Mouse (Mus musculus) small intestine, adult 2 months (tissue): Measurements from ENCODE around the gene Src. TPM values are rescaled to one million over a fixed set of nuclear protein-coding genes. Genes with fewer than 3 reads are reported as not detected.
A peak's percentile ranks its signal among the peaks of the same experiment; 100 is the strongest.

Source experiments
- H3K27ac ChIP-seq: fragments of 200-500 bp; 2 replicates; pipeline ENCODE4 v1.5.1; 2012; ENCODE audit warnings: low read depth, low read length, control low read depth, inconsistent platforms; ENCODE audit not compliant: insufficient read depth
- H3K27me3 ChIP-seq: fragments of 200-500 bp; 2 replicates; pipeline ENCODE4 v1.6.1; 2012; ENCODE audit warnings: mild to moderate bottlenecking, moderate library complexity, low read length, inconsistent platforms; ENCODE audit not compliant: control insufficient read depth, insufficient read depth
- H3K36me3 ChIP-seq: fragments of 200-500 bp; 2 replicates; pipeline ENCODE4 v1.6.1; 2012; ENCODE audit warnings: mild to moderate bottlenecking, low read length, control low read depth, inconsistent platforms; ENCODE audit not compliant: control insufficient read depth, insufficient read depth
- H3K4me1 ChIP-seq: fragments of 200-500 bp; 2 replicates; pipeline ENCODE4 v1.6.1; 2012; ENCODE audit warnings: low read length, inconsistent platforms, mixed read lengths; ENCODE audit not compliant: control insufficient read depth, insufficient read depth, insufficient read length
- H3K4me3 ChIP-seq: fragments of 200-500 bp; 2 replicates; pipeline ENCODE4 v1.5.1; 2012; ENCODE audit warnings: low read depth, mild to moderate bottlenecking, control low read depth, inconsistent platforms, low read length, moderate library complexity
- CTCF ChIP-seq: fragments of 200-500 bp; IDR thresholded peaks from 2 replicates; pipeline ENCODE4 v1.5.1; 2012; ENCODE audit warnings: low read depth, mild to moderate bottlenecking, control low read depth, inconsistent platforms, low read length, moderate library complexity, mixed read lengths; ENCODE audit not compliant: insufficient replicate concordance, insufficient read length; ENCODE audit errors: extremely low read depth
- POLR2A ChIP-seq: fragments of 200-500 bp; IDR thresholded peaks from 2 replicates; pipeline ENCODE4 v1.6.1; 2012; ENCODE audit warnings: low read depth, mild to moderate bottlenecking, control low read depth, inconsistent platforms, low read length, moderate library complexity
- WGBS: fragments of 180-500 bp; shearing (Covaris S2); methylation state at CpG from one replicate; pipeline ENCODE4 v1.1.7; 2018; 5-methylcytosine and 5-hydroxymethylcytosine counted together
- polyA plus RNA-seq: library from polyadenylated mRNA; depleted of rRNA; stranded (reverse); fragments of >200 nt; gene quantifications from 2 replicates; pipeline ENCODE4 v1.2.3, GENCODE M21; 2012

Gene Src
- polyA plus RNA-seq, 1 experiment, result 161 TPM

- TF ChIP-seq CTCF (peak; percentile 30; the same call in 1 of the 2 replicates), POLR2A (no peak)
- H3K27me3 ChIP-seq, result no peaks in the 10 kb centered on the region; the same call in 1 of the 2 replicates
- WGBS, result 95% methylated on average over 1 of the region's 1 CpGs
- peaks cover 35% of the 10 kb centered on the region for H3K36me3 ChIP-seq
- peaks cover 14% of the 10 kb centered on the region for H3K4me1 ChIP-seq
- H3K27ac ChIP-seq, result no peak overlapping the region
- no peak overlapping the region for H3K4me3 ChIP-seq
Observed at GRCm38 (mm10) chr2:157441363-157441762, 23.1 kb downstream of the Src start.

DNA sequence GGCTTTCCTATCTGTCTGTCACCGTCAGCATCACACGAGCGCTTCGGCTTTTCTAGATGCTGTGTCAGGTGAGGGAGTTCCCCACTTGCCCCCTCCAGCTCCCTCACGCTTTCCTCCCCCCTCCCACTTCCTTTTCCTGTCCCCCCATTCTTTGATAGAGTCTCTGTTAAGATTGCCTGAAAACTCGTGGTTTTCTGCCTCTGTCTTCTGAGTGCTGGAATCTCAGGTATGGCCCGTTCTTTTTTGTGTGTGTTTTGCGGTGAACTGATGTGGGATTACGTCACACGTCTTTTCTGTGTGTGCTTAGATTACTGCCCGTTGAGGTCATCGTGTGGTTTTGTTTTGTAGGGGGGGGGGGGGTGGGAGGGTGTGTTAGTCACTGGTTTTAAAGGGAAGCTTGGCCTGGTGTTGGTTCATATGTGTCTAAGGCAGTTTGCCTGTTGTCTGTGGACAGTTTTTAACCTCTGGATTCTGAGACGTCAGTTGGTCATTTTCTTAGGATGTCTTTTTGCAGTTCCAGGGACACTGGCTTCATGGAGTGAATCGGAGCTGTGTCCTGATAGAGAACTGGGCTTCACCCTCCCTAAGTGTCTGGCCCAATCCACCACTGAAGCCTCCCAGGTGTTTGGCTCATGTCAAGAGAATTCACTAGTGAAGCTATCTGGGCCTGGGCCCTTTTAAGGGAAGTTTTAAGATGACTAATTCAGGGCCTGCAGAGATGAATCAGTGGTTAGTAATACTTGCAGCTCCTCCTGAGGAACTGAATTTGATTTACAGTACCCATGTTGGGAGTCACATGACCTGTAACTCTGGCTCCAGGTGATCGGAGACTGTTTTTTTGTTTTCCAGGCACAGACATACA is 29.3 kb downstream of the Src start:
- TF ChIP-seq CTCF, result no peak
- TF ChIP-seq POLR2A, result no peak
- 63% methylated on average over 15 of the region's 15 CpGs for WGBS
- Histone ChIP-seq H3K4me1 (peaks cover 9% of the 10 kb centered on the region), H3K27me3 (no peaks in the 10 kb centered on the region), H3K27ac (no peak overlapping the region), H3K4me3 (no peak overlapping the region), H3K36me3 (peaks cover 11% of the 10 kb centered on the region)

DNA sequence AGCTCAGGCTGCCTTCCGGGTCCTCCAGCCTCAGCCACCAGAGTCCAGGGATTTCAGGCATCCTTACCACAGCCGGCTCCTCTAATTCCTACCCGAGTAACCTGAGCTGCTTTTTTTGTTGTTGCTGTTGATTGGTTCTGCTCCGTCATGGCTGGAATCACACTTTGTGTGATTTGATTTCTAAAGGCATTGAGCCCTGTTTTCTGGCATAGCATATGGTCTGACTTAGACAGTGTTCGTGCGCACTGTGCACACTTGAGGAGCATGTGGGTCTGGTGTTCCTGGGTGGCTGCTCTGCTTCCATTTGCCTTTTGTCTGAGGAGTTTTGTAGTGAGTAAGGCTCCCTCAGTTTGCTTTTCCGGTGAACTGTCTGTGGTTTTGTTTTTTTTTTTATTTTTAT is 30.1 kb downstream of the Src start:
- peaks cover 7% of the 10 kb centered on the region for H3K4me1 ChIP-seq
- H3K4me3 ChIP-seq, result no peak overlapping the region
- H3K27me3 ChIP-seq, result no peaks in the 10 kb centered on the region
- 92% methylated on average over 7 of the region's 7 CpGs for WGBS
- H3K27ac ChIP-seq, result no peak overlapping the region
- H3K36me3 ChIP-seq, result peaks cover 10% of the 10 kb centered on the region
- no peak for TF ChIP-seq POLR2A
- TF ChIP-seq CTCF, result no peak

GRCm38 (mm10) chr2:157450905-157451304 is 32.7 kb downstream of the Src start:
- H3K4me1 ChIP-seq, result peaks cover 10% of the 10 kb centered on the region
- no peak overlapping the region for H3K27ac ChIP-seq
- H3K27me3 ChIP-seq, result no peaks in the 10 kb centered on the region
- WGBS, result 79% methylated on average over 3 of the region's 3 CpGs
- TF ChIP-seq POLR2A, result no peak
- TF ChIP-seq CTCF, result no peak
- peaks cover 12% of the 10 kb centered on the region for H3K36me3 ChIP-seq
- no peak overlapping the region for H3K4me3 ChIP-seq

- no peak overlapping the region for H3K27ac ChIP-seq
- TF ChIP-seq CTCF, result no peak
- no peak for TF ChIP-seq POLR2A
- 82% methylated on average over 7 of the region's 7 CpGs for WGBS
Observed at GRCm38 (mm10) chr2:157451372-157452040, 33.3 kb downstream of the Src start.

DNA sequence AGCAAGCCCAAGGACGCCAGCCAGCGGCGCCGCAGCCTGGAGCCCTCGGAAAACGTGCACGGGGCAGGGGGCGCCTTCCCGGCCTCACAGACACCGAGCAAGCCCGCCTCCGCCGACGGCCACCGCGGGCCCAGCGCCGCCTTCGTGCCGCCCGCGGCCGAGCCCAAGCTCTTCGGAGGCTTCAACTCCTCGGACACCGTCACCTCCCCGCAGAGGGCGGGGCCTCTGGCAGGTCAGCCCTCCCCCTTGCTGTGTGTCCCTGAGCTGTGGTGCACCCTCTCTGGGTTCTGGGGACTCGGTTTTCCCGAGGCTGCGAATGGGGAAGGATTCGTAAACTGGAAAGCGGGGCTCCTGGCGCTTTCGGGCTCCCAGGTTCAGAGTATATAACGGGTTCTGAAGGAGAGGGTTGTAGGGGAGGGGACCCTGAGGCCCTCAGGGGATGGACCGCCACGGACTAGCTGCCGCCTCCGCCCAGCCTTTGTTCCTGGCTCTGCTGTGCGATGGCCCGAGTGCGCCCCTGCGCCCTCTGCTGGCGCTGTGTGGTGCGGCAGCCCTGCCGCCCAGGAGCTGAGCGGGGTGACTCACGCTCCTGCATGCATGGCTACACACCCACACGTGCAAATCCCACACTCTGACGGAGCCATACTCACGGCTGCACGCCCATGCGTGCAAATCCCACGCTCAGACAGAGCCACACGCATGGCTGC is 39.0 kb downstream of the Src start:
- Histone ChIP-seq H3K27ac (peak overlapping the region; percentile 83), H3K36me3 (peaks cover 36% of the 10 kb centered on the region)
- WGBS, result 17% methylated on average over 56 of the region's 56 CpGs

More at GRCm38 (mm10) chr2:157451372-157452040, 33.3 kb downstream of the Src start:
- Histone ChIP-seq H3K27me3 (no peaks in the 10 kb centered on the region), H3K36me3 (peaks cover 12% of the 10 kb centered on the region), H3K4me3 (no peak overlapping the region), H3K4me1 (peaks cover 12% of the 10 kb centered on the region)

DNA sequence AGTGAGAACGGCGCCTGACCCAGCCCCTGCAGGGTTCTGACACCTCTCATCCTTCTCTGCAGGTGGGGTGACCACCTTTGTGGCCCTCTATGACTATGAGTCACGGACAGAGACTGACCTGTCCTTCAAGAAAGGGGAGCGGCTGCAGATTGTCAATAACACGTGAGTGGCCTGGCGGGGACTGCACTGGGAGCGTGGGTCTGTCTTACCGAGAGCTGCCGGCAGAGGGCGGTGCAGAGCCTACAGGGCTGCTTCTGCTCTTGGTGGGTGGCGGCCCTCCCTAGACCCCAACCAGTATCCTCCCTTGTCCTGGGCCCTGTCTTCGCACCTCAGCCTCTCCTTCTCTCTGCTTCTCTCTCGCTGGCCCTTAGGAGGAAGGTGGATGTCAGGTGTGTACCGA is 40.2 kb downstream of the Src start:
- Histone ChIP-seq H3K36me3 (peaks cover 48% of the 10 kb centered on the region), H3K4me3 (no peak overlapping the region), H3K27ac (no peak overlapping the region), H3K4me1 (peaks cover 21% of the 10 kb centered on the region), H3K27me3 (no peaks in the 10 kb centered on the region)
- 53% methylated on average over 14 of the region's 14 CpGs for WGBS
- TF ChIP-seq CTCF, result peak; percentile 79
- TF ChIP-seq POLR2A, result no peak

More for the DNA sequence above, 39.0 kb downstream of the Src start:
- Histone ChIP-seq H3K4me3 (peak overlapping the region; percentile 60), H3K4me1 (peaks cover 21% of the 10 kb centered on the region), H3K27me3 (no peaks in the 10 kb centered on the region)
- TF ChIP-seq POLR2A (peak; percentile 42; the same call in 1 of the 2 replicates), CTCF (peak; percentile 97)
